Mouse (Mus musculus): Measurements from ENCODE around the gene Aqp12. TPM values are rescaled to one million over a fixed set of nuclear protein-coding genes. Genes with fewer than 3 reads are reported as not detected.

The Aqp12 gene
- total RNA-seq, 1 experiment = not detected

DNA sequence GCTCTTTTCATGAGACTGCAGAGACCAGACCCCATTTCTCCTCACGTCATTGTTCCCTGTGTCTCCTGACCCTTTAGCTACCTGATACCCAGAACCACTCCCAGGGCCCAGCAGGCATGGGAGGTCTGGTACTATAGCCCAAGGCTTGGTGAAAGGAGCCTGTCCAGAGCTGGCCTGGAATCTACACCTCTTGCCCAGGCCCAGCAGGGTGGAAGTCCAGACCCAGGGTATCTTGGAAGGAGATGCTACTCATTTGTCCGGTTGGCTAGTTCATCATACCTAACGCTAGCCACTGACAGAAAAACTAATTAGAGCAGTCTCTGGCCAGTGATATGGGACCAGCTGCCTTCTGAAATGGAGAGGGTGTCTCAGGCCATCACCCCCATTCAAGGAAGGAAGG is 43.9 kb downstream of the Aqp12 start:
- no peaks in the 10 kb centered on the region for H3K9me3 ChIP-seq (ENCODE audit: control insufficient read depth, insufficient read depth, low read depth, low read length)
- in situ Hi-C loops (cut with MboI; ENCODE audit: low sequenced_read_pairs in 2 of 2, unreplicated experiment in 2 of 2) = no loop called here
- H3K4me3 ChIP-seq (ENCODE audit: insufficient read depth in 1 of 2, low read depth in 1 of 2, low read length in 2 of 2, poor library complexity in 1 of 2, severe bottlenecking in 1 of 2) = no peak overlapping the region
- DNase-seq (ENCODE audit: low read depth, low spot score) = no peak
- no peak overlapping the region for H3K27ac ChIP-seq (ENCODE audit: insufficient read depth, low read depth, low read length, poor library complexity, severe bottlenecking)
- peaks cover 4% of the 10 kb centered on the region; the same call in 1 of the 2 replicates for H3K36me3 ChIP-seq (ENCODE audit: control insufficient read depth, insufficient read depth, low read length, poor library complexity, severe bottlenecking)
- H3K4me1 ChIP-seq (ENCODE audit: control insufficient read depth in 2 of 2, insufficient read depth in 2 of 2, low read length in 2 of 2, poor library complexity in 1 of 2) = no peaks in the 10 kb centered on the region
- H3K9ac ChIP-seq (ENCODE audit: insufficient read depth, low read depth, low read length, poor library complexity, severe bottlenecking) = no peak overlapping the region
- TF ChIP-seq ZC3H11A (IDR thresholded peaks at IDR 0.05; ENCODE audit: borderline replicate concordance, low read depth, low read length) (no peak), MAFK (IDR thresholded peaks at IDR 0.05; ENCODE audit: insufficient read depth, low read depth, low read length) (no peak), ZNF384 (IDR thresholded peaks at IDR 0.05; ENCODE audit: low read depth, low read length) (no peak), HCFC1 (IDR thresholded peaks at IDR 0.05; ENCODE audit: borderline replicate concordance, insufficient read depth, low read length) (no peak), CHD2 (IDR thresholded peaks at IDR 0.05; ENCODE audit: low read depth, low read length) (no peak)

DNA sequence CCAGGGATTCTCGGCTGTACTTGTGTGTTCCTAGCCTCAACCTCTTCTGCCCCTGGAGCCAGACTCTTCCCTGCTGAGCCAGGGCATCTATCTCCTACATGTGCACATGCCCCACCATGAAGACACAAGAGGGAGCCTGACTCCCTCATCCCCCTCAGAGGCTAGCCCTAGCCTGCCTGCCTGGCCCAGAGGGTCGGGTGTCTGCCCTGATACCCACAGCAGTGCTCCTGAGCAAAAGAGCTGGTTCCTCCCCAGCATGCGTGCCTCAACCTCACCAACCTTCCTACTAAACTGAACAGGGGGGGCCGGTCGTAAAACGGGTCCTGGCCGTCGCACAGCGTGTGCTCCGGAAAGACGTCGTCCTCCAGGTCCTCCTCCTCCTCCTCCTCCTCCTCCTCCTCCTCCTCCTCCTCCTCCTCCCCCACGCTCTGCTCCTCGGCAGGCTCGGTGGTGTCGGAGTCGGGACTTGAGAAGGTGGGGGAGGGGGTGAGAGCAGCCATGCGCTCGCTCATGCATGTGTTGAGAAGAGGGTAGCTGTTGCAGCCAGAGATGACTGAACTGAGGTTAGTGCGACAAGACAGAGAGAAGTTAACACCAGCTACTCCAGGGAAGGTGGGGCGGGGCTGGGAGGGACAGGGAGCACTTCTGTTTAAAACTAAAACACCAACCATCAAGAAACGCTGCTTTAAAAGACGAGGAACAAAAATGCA is 45.1 kb downstream of the Aqp12 start:
- no peak for DNase-seq (ENCODE audit: low read depth, low spot score)
- Histone ChIP-seq H3K9ac (ENCODE audit: insufficient read depth, low read depth, low read length, poor library complexity, severe bottlenecking) (no peak overlapping the region), H3K36me3 (ENCODE audit: control insufficient read depth, insufficient read depth, low read length, poor library complexity, severe bottlenecking) (peaks cover 4% of the 10 kb centered on the region; the same call in 1 of the 2 replicates), H3K4me1 (ENCODE audit: control insufficient read depth in 2 of 2, insufficient read depth in 2 of 2, low read length in 2 of 2, poor library complexity in 1 of 2) (no peaks in the 10 kb centered on the region), H3K9me3 (ENCODE audit: control insufficient read depth, insufficient read depth, low read depth, low read length) (no peaks in the 10 kb centered on the region), H3K4me3 (ENCODE audit: insufficient read depth in 1 of 2, low read depth in 1 of 2, low read length in 2 of 2, poor library complexity in 1 of 2, severe bottlenecking in 1 of 2) (no peak overlapping the region), H3K27ac (ENCODE audit: insufficient read depth, low read depth, low read length, poor library complexity, severe bottlenecking) (no peak overlapping the region)
- TF ChIP-seq ZNF384 (IDR thresholded peaks at IDR 0.05; ENCODE audit: low read depth, low read length) (no peak), ZC3H11A (IDR thresholded peaks at IDR 0.05; ENCODE audit: borderline replicate concordance, low read depth, low read length) (no peak), MAFK (IDR thresholded peaks at IDR 0.05; ENCODE audit: insufficient read depth, low read depth, low read length) (no peak), CHD2 (IDR thresholded peaks at IDR 0.05; ENCODE audit: low read depth, low read length) (no peak), HCFC1 (IDR thresholded peaks at IDR 0.05; ENCODE audit: borderline replicate concordance, insufficient read depth, low read length) (no peak)
- in situ Hi-C loops (cut with MboI; ENCODE audit: low sequenced_read_pairs in 2 of 2, unreplicated experiment in 2 of 2) = no loop called here

Other genes starting within 250 kb of the Aqp12 start
- gene Gpc1, start 174.7 kb upstream of the Aqp12 start, total RNA-seq (2012; rRNA removed) = 38.0 and 49.9 TPM in 2 replicates
- gene Ankmy1, start 103.4 kb upstream of the Aqp12 start, total RNA-seq (2012; rRNA removed) = 0.71 and 1.6 TPM in 2 replicates
- gene Dusp28, start 99.4 kb upstream of the Aqp12 start, total RNA-seq (2012; rRNA removed) = 4.8 and 6.0 TPM in 2 replicates
- gene Rnpepl1, start 95.6 kb upstream of the Aqp12 start, total RNA-seq (2012; rRNA removed) = 15.8 and 20.2 TPM in 2 replicates
- 32.6 and 47.8 TPM in 2 replicates for gene Capn10, start 72.0 kb upstream of the Aqp12 start, total RNA-seq (2012; rRNA removed)
- gene Gpr35, start 55.5 kb upstream of the Aqp12 start, total RNA-seq (2012; rRNA removed) = 0.22 and 0.42 TPM in 2 replicates
- 8.2 and 10.2 TPM in 2 replicates for gene Kif1a, start 95.6 kb downstream of the Aqp12 start, total RNA-seq (2012; rRNA removed)
- not detected in 2 replicates for gene Agxt, start 128.9 kb downstream of the Aqp12 start, total RNA-seq (2012; rRNA removed)
- 0.62 and 0.90 TPM in 2 replicates for gene 2310007B03Rik, start 154.6 kb downstream of the Aqp12 start, total RNA-seq (2012; rRNA removed)
- 3.1 and 3.2 TPM in 2 replicates for gene Crocc2, start 162.4 kb downstream of the Aqp12 start, total RNA-seq (2012; rRNA removed)
- 11.8 and 13.3 TPM in 2 replicates for gene Sned1, start 229.5 kb downstream of the Aqp12 start, total RNA-seq (2012; rRNA removed)